In the genomic region with DNA sequence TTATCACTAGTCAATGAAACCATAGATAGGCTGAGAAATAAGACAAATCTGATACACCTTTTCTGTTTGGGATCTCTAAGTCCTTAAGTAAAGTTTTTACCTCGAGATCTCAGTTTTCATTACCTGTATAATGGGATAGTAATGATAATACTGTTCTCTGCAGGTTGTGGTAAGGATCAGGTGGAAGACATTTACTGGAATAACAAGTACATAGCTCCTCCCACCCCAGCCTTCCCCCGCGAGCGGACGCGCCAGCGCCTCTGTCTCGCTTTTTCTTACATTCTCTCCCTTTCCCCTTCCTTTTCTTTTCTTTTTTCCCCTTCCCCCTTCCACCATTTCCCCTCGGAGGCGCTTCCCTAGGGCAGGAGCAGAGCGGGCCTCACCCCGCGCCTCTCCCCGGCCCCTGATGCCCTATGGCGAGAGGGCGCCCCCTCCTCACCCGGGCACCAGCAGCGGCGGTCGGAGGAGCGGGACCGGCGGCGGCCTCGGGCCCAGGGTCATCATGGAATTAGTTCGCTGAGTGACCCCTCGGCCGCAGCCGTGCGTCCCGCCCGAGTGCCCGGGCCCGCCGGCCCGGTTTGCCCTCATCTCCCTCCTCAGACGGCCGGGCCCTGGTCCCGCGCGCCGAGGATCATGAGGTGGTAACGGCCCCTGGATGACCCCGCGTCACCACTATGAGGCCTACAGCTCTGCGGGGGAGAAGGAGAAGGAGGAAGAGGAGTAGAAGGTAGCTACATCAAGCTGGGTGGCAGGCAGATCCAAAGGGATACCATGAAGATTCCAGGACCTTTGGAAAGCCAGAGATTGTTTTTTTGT, we compare ENCODE assay signal across 8 mouse cellular contexts.
DNase-seq lines count a peak whose midpoint lies in the region; ATAC-seq lines count a peak whose summit lies in the region.

No protein-coding gene starts in this region.

- no peak overlapping the region for H3K27ac ChIP-seq in heart, embryonic 14.5 days (replicated peaks in 1 of 2; ENCODE audit: control insufficient read depth in 1 of 2, insufficient read depth in 1 of 2, low read depth in 2 of 2, low read length in 2 of 2)
- no peak overlapping the region for H3K27ac ChIP-seq in brown adipose tissue, adult 24 weeks (replicated peaks; ENCODE audit: low read depth, low read length)
- H3K27ac ChIP-seq in midbrain, embryonic 11.5 days (ENCODE audit: low read depth, low read length), result no peak overlapping the region

- no peak for ATAC-seq in heart, embryonic 14.5 days (ENCODE audit: insufficient number of reproducible peaks, insufficient read depth, low FRiP score, low read depth)
- peak; percentile 78 for ATAC-seq in midbrain, embryonic 11.5 days (ENCODE audit: low FRiP score)
- ATAC-seq in megakaryocyte, adult 5-6 weeks (ENCODE audit: poor library complexity, severe bottlenecking), result no peak

- no peaks in the 10 kb centered on the region for H3K27me3 ChIP-seq in heart, embryonic 14.5 days (ENCODE audit: control insufficient read depth, insufficient read depth, low read length)
- H3K27me3 ChIP-seq in midbrain, embryonic 11.5 days (ENCODE audit: control insufficient read depth, insufficient read depth, low read length), result no peaks in the 10 kb centered on the region; the same call in 1 of the 2 replicates

- peak overlapping the region; percentile 46 to 51 for H3K4me3 ChIP-seq in heart, embryonic 14.5 days (ENCODE audit: control insufficient read depth in 1 of 2, insufficient read depth in 1 of 2, low read depth in 1 of 2, low read length in 2 of 2)
- peak overlapping the region; percentile 3; the same call in 1 of the 2 replicates for H3K4me3 ChIP-seq in brown adipose tissue, adult 24 weeks (ENCODE audit: insufficient read depth, low read depth, low read length)
- H3K4me3 ChIP-seq in midbrain, embryonic 11.5 days (ENCODE audit: low read depth, low read length), result peak overlapping the region; percentile 31

- WGBS in heart, embryonic 14.5 days, result 2% methylated on average over 46 of the region's 46 CpGs
- 3% methylated on average over 46 of the region's 46 CpGs for WGBS in midbrain, embryonic 11.5 days

- peak overlapping the region; percentile 76 for H3K4me2 ChIP-seq in heart, embryonic 14.5 days (ENCODE audit: low read length)
- peak overlapping the region; percentile 54 for H3K4me2 ChIP-seq in midbrain, embryonic 11.5 days

- intact Hi-C loops in left cerebral cortex, postnatal 4 days (cut with DNase I), result no loop called here

- H3K9me3 ChIP-seq in heart, embryonic 14.5 days (ENCODE audit: control insufficient read depth, low read length), result no peaks in the 10 kb centered on the region
- H3K9me3 ChIP-seq in midbrain, embryonic 11.5 days (ENCODE audit: control insufficient read depth, low read length), result no peaks in the 10 kb centered on the region

- no peak for DNase-seq in heart, adult 11 months
- DNase-seq in forelimb bud, embryonic 11.5 days (ENCODE audit: low read depth, low spot score), result peak; percentile 14
- DNase-seq in midbrain, embryonic 11.5 days (ENCODE audit: low spot score, missing footprints), result peak; percentile 89
- no peak for DNase-seq in left cerebral cortex, postnatal 4 days
- DNase-seq in cerebellum, adult 9-11 months, result no peak

- H3K4me1 ChIP-seq in heart, embryonic 14.5 days (ENCODE audit: control insufficient read depth in 2 of 2, insufficient read depth in 2 of 2, low read length in 2 of 2), result no peaks in the 10 kb centered on the region
- no peaks in the 10 kb centered on the region for H3K4me1 ChIP-seq in brown adipose tissue, adult 24 weeks (ENCODE audit: control insufficient read depth, insufficient read depth, insufficient read length, low read length)
- no peaks in the 10 kb centered on the region for H3K4me1 ChIP-seq in midbrain, embryonic 11.5 days (ENCODE audit: control insufficient read depth, insufficient read depth, low read length)

- no peaks in the 10 kb centered on the region for H3K36me3 ChIP-seq in heart, embryonic 14.5 days (ENCODE audit: control insufficient read depth, insufficient read depth, low read length)
- H3K36me3 ChIP-seq in midbrain, embryonic 11.5 days (ENCODE audit: control insufficient read depth, insufficient read depth, low read length), result no peaks in the 10 kb centered on the region

- H3K9ac ChIP-seq in heart, embryonic 14.5 days (ENCODE audit: low read length), result peak overlapping the region; percentile 66
- H3K9ac ChIP-seq in midbrain, embryonic 11.5 days (ENCODE audit: low read length), result peak overlapping the region; percentile 53

Comparison
In these comparisons a context has a peak if more than half of its experiments do, and no peak if none do; other contexts are left out.
1. DNase-seq: peak in forelimb bud, embryonic 11.5 days (single experiment) and midbrain, embryonic 11.5 days (single experiment); none in heart, adult 11 months (single experiment), left cerebral cortex, postnatal 4 days (single experiment) and cerebellum, adult 9-11 months (single experiment).
2. Peak in every context shown above with its lines, with median percentiles within 50 percentile points of each other: H3K4me3 ChIP-seq.